ENCODE assay signal across 8 mouse cellular contexts in the genomic region with DNA sequence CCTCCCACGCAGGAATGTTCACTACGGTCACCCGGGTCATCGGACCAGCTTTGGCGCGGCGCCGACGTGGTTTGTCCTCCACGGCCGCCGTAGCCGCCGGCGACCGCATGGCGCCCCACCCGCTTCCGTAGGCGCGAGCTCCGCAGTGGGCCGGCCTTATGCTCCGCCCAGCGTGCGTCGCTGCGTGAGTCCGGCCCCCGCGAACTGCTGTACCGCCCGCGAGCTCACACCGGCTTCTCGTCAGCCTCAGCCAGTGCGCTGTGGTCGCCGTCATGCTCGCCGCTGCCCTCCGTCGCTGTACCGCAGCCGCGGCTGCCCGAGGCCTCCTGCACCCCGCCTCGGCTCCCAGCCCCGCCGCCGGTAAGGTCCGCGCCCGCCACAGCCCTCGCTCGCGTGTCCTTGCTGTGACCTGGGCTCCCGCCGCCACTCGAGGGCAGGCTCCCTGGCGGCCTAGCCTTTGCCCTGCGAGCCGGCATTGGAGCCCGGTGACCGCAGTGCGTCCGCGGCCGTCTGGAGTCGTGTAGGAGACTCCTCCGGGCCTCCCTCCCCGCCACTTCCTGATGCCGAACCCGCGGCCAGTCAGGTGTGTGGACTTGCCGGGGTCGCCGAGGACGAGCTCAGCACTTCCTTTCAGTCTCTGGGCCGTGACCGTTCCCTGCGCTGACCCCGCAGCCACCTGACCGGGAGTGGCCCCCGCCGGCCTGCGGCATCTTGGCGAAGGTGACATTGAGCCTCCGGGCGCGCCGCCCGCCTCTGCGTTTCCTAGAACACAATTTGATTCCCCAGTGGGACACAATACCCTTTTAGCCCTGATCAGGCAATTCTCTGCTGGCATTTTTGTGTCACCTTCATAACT. TPM values are rescaled to one million over a fixed set of nuclear protein-coding genes. Genes with fewer than 3 reads are reported as not detected.
DNase-seq lines count a peak whose midpoint lies in the region; ATAC-seq and TF ChIP-seq lines count a peak whose summit lies in the region.

A gene (plus strand): TSS at position 219 of the 856 bp plus-strand sequence.

- peak; percentile 92 for ATAC-seq in Patski
- ATAC-seq in hindbrain, embryonic 13.5 days (ENCODE audit: low FRiP score): peak; percentile 95

- peak within 1 kb of the TSS; percentile 71 for H3K4me2 ChIP-seq in hindbrain, embryonic 13.5 days

- H3K9me3 ChIP-seq in hindbrain, embryonic 13.5 days: no peaks in the 10 kb centered on the region

- peaks cover 33% of the 10 kb centered on the region for H3K4me1 ChIP-seq in hindbrain, embryonic 13.5 days (replicated peaks)

- POLR2A ChIA-PET in Patski (lab: Charles Lee): interaction anchor here (1.0 to 2.0 kb wide), 2 partner anchors 15 to 25 kb away, joined by 4 to 10 read pairs; no protein-coding TSS in a partner anchor

- H3K27me3 ChIP-seq in Patski: no peaks in the 10 kb centered on the region
- no peaks in the 10 kb centered on the region for H3K27me3 ChIP-seq in hindbrain, embryonic 13.5 days

- no peak for TF ChIP-seq CTCF in Patski (IDR thresholded peaks at IDR 0.05)

- peak; percentile 51 for DNase-seq in Patski (ENCODE audit: low read depth, low spot score)
- peak; percentile 98 for DNase-seq in cerebellum, postnatal 14 days
- DNase-seq in frontal cortex, postnatal 14 days (ENCODE audit: low spot score in 2 of 2): peak; percentile 88 to 91
- peak; percentile 93 to 94 for DNase-seq in layer of hippocampus, postnatal 36 days
- peak; percentile 95 for DNase-seq in lung, postnatal 36 days
- peak; percentile 96 for DNase-seq in retina, postnatal 1 day
- peak; percentile 88 for DNase-seq in urinary bladder, adult 18-20 months (ENCODE audit: low spot score in 2 of 2)

- H3K27ac ChIP-seq in hindbrain, embryonic 13.5 days: peak within 1 kb of the TSS; percentile 97

- in situ Hi-C loops in Patski (cut with MboI; ENCODE audit: low pct_unique_long_range_greater_than_20kb): loop anchor here (5.0 kb wide), 2 partner anchors 121 to 314 kb away; no protein-coding TSS in a partner anchor

- no peaks in the 10 kb centered on the region for H3K36me3 ChIP-seq in hindbrain, embryonic 13.5 days

- H3K4me3 ChIP-seq in hindbrain, embryonic 13.5 days: peak within 1 kb of the TSS; percentile 96

- WGBS in hindbrain, embryonic 13.5 days: under 1% methylated on average over 95 of the region's 95 CpGs

- CTCF ChIA-PET in Patski (lab: Charles Lee): interaction anchor here (1.0 kb wide), 1 partner anchor 15 kb away, joined by 6 read pairs; no protein-coding TSS in a partner anchor

- H3K9ac ChIP-seq in hindbrain, embryonic 13.5 days: peak within 1 kb of the TSS; percentile 100

RNA-seq across cellular contexts. Expression of the gene that starts here (rescaled TPM):
- 1,082 TPM for polyA plus RNA-seq in Patski (2021)
- 875 and 879 TPM in 2 replicates for polyA plus RNA-seq in hindbrain, embryonic 13.5 days (2015; fragmentation: Nextera tagmentation; extraction: Ambion mirVana)
- 100 to 1,000 TPM; 387 to 406 TPM for total RNA-seq in layer of hippocampus, postnatal 36 days (2021)

Comparison
In these comparisons a context has a peak if more than half of its experiments do, and no peak if none do; other contexts are left out.
1. Peak in every context shown above with its lines: DNase-seq, ATAC-seq, H3K4me3 ChIP-seq and H3K27ac ChIP-seq.